Mouse (Mus musculus) layer of hippocampus, adult 9-11 months (tissue): ENCODE results near the gene Clca3a2.
A peak's percentile ranks its signal among the peaks of the same experiment; 100 is the strongest.
"Not testable (repeated sequence)": the region's sequence is repeated elsewhere in the genome, so short reads cannot be mapped to it uniquely, and the experiment has no call there.

Source experiments
- DNase-seq: peaks from one replicate; pipeline ENCODE4 v3.0.0; 2022

Clca3a2 gene

DNA sequence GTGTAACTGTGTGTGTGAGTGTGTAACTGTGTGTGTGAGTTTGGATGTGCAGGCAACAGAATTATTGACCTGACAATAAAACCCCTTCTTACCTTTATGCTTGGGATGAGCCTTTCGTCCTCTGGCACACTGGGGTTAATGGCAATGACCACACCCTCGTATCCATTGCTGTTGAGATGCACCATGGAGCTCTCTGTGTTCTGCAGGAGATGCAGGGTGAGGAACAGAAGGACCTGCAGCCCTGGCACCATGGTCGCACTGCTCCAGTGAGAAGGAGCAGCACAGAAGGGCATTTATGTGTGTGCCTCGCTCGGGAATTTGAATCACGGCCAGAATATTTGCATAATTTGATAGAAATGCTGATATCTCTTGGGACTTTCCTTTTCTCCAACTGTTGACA is at the start of gene Clca3a2:
Gene Clca3a2, minus strand, starts transcription at position 276 of the 400 bp plus-strand sequence.
- not testable (repeated sequence) for DNase-seq

DNA sequence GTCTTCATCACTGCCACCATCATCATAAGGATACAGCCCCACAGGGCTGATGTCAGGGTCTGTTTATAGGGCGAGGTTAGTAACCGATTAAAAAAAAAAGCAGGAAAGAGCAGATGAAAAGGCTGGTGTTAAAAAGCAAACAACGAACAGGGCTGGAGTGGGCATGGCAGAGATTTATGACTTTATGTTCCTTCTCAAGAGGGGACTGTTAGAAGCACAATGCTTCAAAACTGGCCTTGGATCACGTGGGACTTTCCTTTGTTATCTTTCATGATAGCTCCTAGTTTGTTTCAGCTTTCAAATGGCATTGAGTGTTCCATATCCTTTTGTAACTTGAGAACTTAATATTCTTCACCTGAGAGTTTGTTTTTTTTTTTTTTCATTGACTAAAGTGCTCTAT is 30.3 kb upstream of the Clca3a2 start:
- no peak for DNase-seq

- DNase-seq: not testable (repeated sequence)
Observed at GRCm38 (mm10) chr3:144849014-144849556, 29.8 kb upstream of the Clca3a2 start, which contains the start of gene Clca3b. Gene Clca3b (minus strand): TSS chr3:144849357.

DNA sequence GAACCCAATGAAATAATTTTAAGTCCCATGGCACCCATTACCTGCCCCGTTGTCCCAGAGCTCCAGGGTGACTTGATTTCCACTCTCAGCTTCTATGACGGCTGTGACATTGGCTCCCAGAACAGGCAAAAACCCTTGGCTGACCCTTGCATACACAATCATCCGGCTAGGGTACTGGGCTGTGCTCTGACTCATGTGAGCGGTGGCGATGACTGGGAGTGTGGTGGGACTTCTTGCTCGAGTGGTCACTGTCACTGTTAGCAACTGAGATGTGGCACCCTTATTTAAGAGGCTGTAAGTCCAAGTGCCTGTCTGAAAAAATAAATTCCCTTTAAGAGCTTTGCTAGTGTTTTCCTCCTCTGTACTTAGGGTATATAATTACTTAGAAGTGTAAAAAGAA is 8.0 kb upstream of the Clca3a2 start:
- no peak for DNase-seq

GRCm38 (mm10) chr3:144825151-144825550 is 5.9 kb upstream of the Clca3a2 start:
- peak; percentile 68 for DNase-seq

GRCm38 (mm10) chr3:144823331-144823730 is 4.0 kb upstream of the Clca3a2 start:
- DNase-seq: no peak

- DNase-seq: no peak
Observed at GRCm38 (mm10) chr3:144820632-144821031, 1.3 kb upstream of the Clca3a2 start.

DNA sequence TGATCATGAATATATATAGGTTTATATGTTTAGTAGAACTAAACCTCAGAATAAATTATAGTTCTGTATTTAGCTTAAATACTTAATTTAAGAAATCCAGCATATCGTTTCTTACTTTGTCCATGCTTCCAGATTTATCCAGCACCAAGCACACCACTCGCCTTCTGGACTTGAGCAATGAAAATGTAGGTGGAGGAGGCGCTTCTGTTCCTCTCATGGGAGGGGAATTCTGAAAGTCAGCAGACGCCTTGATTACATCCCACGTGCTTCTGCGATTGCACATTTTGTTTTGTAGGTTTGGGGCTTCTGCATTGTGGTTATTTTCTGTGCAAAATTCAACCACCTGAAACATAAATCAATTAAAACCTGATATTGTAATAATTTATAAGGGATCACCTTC is 6.0 kb downstream of the Clca3a2 start:
- DNase-seq: not testable (repeated sequence)

GRCm38 (mm10) chr3:144811821-144812220 is 7.5 kb downstream of the Clca3a2 start:
- DNase-seq: no peak

- not testable (repeated sequence) for DNase-seq
Observed at GRCm38 (mm10) chr3:144808153-144808925, 11.0 kb downstream of the Clca3a2 start.

DNA sequence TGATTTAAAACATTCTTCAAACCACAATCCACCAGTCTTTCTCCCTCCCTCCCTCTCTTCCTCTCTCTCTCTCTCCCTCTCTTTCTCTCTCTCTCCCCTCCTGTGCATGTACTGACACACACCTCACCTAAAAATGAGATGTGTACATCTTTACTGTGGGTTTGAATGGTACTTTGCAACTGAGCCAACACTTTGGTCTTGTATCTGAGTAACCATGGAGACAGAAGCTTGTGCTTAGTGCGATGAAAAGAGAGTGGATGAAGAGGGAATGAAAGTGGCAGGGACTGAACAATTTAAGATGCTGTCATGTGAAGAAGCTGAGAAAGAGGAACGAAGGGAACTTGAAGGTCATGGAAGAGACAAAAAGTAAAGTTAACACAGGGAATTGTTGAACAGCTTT is 12.7 kb downstream of the Clca3a2 start:
- DNase-seq: not testable (repeated sequence)

- no peak for DNase-seq
Observed at GRCm38 (mm10) chr3:144801861-144802260, 17.4 kb downstream of the Clca3a2 start.

GRCm38 (mm10) chr3:144785181-144786148 is 33.8 kb downstream of the Clca3a2 start:
- no peak for DNase-seq

- DNase-seq: no peak
Observed at GRCm38 (mm10) chr3:144765161-144765560, 54.1 kb downstream of the Clca3a2 start.

GRCm38 (mm10) chr3:144761454-144761853 is 57.8 kb downstream of the Clca3a2 start:
- no peak for DNase-seq

DNA sequence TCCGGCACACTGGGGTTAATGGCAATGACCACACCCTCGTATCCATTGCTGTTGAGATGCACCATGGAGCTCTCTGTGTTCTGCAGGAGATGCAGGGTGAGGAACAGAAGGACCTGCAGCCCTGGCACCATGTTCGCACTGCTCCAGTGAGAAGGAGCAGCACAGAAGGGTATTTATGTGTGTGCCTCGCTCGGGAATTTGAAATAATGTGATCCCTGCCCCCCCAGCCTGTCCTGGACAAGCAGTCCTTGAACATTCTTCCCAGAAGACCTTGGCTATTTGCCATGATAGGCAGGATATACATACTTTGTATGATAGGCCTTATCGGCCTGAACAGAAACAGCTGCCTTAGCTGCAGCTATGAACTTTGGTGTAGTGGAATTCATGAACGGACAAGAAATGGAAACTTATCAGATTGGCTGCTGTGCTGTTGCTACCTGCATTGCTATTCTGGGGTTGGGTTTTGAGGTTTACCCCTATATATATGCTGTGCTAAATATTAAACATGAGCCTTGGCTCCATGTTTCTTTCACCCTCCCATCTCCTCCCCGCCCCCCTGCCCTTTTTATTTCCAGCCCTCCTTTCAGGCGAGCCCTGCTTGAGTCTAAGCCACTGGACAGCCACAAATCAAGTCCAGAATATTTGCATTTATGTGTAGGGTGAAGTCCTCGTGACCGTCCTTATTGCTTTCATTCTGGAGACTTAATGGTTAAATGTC is 58.5 kb downstream of the Clca3a2 start, which contains the start of gene Clca3a1:
Gene Clca3a1, minus strand, starts transcription at position 386 of the 718 bp plus-strand sequence.
- DNase-seq: no peak

GRCm38 (mm10) chr3:144759719-144760118 is 59.6 kb downstream of the Clca3a2 start:
- DNase-seq: no peak

DNA sequence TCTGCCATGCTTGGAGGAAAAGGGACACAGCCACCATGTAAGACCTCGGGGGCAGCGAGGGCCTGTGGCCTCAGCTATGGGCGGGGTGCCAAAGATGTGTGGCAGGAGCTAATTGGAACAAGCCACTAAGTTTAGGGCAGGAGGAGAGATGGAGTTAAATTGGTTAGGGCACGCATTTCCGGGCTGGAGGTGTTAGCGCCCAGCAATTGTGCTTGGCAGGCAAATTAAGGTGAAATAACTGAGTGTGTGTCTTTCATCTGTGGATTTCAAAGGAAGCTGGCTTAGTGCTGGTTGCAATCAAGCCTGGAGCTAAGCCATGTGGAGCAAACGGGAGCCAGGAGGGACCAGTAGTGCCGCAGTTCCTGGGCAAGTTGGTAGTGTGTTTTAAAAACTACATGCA is 63.2 kb downstream of the Clca3a2 start:
- not testable (repeated sequence) for DNase-seq

DNA sequence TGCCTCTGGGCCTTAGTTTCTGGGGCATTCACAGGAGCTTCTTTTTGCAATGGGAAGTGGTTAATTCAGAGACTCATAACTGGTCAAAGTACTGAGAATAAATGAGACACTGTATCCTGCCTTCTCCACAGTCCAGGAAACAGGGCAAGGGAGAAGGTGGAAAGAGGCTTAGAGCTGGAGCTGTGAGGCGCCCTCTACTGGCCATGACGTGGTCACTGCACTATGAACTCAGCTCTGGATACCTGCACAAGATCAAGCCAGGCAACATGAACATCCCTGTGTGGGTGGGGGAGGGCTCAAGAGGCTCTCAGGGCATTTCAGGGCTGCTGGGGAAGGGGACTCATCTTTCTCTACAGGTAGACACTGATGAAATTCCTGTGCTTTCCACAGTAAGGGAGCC is 66.2 kb downstream of the Clca3a2 start:
- DNase-seq: no peak

- not testable (repeated sequence) for DNase-seq
Observed at GRCm38 (mm10) chr3:144749062-144749963, 70.0 kb downstream of the Clca3a2 start.

GRCm38 (mm10) chr3:144747706-144748105 is 71.6 kb downstream of the Clca3a2 start:
- not testable (repeated sequence) for DNase-seq
